Mouse (Mus musculus): Measurements from ENCODE around the gene Tro. TPM values are rescaled to one million over a fixed set of nuclear protein-coding genes. Genes with fewer than 3 reads are reported as not detected.

Tro gene
- under 1 TPM in 1 of 2 experiments, not detected in 1; 0.11 TPM for polyA plus RNA-seq (2012; fragmentation: generic; extraction: Trizol)

DNA sequence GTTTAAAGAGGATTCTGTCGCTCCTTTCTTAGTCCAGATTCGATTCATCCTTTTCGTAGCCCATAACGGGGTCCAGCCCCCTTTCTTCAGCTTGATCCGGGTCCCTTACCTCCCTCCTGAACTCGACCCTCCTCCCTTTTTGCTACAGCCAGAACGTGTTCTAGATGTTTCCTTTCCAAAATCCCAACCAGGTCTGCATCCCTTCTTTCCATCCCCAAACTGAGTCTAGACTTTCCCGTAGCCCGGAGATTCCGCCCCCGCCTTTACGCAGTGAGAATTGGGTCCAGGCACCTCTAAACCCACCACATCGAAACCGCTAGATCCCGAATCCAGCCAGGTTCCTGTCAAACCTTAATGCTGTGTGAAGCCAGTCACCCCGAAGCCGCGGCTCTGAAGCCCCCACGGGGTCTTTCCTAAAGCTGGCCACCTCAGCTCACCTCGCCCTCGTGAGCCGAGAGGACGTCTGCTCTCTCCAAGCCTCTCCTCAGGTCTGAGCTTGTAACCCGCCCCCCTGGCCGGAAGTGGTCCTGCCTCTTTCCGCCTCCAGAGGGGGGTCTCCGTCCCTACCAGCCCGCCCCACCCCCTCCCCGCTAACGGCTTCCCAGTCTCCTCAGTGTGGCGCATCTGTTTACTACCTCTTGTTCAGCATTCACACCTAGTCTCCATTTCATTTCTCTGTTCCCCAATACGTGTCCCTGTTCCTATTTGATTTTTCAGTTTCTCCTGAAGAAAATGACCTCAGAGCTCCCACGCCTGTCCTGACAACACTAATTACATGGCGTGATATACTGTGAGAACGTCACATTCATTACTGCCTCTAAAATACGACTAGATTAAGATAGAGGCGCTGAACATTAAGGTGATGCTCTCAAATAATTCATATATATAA, at the start of gene Tro:
Gene Tro (minus strand): TSS at position 676 of the 889 bp plus-strand sequence.

Other genes starting within 250 kb of the Tro start
- gene Tmem29, start 198.4 kb downstream of the Tro start, polyA plus RNA-seq (2012; fragmentation: generic; extraction: Trizol) = 10 to 100 TPM in 1 of 2 experiments, 1 to 10 TPM in 1; 2.3 to 16.8 TPM
- under 1 TPM in 1 of 2 experiments, not detected in 1; 0.80 TPM for gene Alas2, start 110.2 kb downstream of the Tro start, polyA plus RNA-seq (2012; fragmentation: generic; extraction: Trizol)
- 1 to 10 TPM; 1.5 to 2.5 TPM for gene Pfkfb1, start 69.4 kb downstream of the Tro start, polyA plus RNA-seq (2012; fragmentation: generic; extraction: Trizol)
- 10 to 100 TPM in 1 of 2 experiments, 1 to 10 TPM in 1; 9.0 to 19.3 TPM for gene Apex2, start 67.7 kb downstream of the Tro start, polyA plus RNA-seq (2012; fragmentation: generic; extraction: Trizol)
- 100 to 1,000 TPM in 1 of 2 experiments, 10 to 100 TPM in 1; 24.2 to 432 TPM for gene Maged2, start 156.8 kb upstream of the Tro start, polyA plus RNA-seq (2012; fragmentation: generic; extraction: Trizol)

Data from C3H10T1/2 (cell line).